Mouse (Mus musculus) olfactory bulb, adult 2 months (tissue): Measurements from ENCODE around the gene Pou2f1.

Source experiments
- CTCF ChIP-seq: fragments of 200-500 bp; IDR thresholded peaks from 2 replicates; pipeline ENCODE4 v1.5.1; 2012; ENCODE audit warnings: low read depth, mild to moderate bottlenecking, low read length, moderate library complexity; ENCODE audit not compliant: insufficient read depth
- POLR2A ChIP-seq: fragments of 200-500 bp; IDR thresholded peaks from 2 replicates; pipeline ENCODE4 v1.6.1; 2012; ENCODE audit warnings: mild to moderate bottlenecking, low read depth, low read length, moderate library complexity; ENCODE audit not compliant: insufficient read depth

GRCm38 (mm10) chr1:165842170-165842569 lies 160.3 kb downstream of the Pou2f1 start:
- TF ChIP-seq CTCF (no peak), POLR2A (no peak)
